Mouse (Mus musculus): ENCODE measurements around the gene Rangrf. TPM values are rescaled to one million over a fixed set of nuclear protein-coding genes. Genes with fewer than 3 reads are reported as not detected.
"Not testable (repeated sequence)": the region's sequence is repeated elsewhere in the genome, so short reads cannot be mapped to it uniquely, and the experiment has no call there.

Rangrf gene
- polyA plus RNA-seq, 1 experiment: 1,176 TPM

DNA sequence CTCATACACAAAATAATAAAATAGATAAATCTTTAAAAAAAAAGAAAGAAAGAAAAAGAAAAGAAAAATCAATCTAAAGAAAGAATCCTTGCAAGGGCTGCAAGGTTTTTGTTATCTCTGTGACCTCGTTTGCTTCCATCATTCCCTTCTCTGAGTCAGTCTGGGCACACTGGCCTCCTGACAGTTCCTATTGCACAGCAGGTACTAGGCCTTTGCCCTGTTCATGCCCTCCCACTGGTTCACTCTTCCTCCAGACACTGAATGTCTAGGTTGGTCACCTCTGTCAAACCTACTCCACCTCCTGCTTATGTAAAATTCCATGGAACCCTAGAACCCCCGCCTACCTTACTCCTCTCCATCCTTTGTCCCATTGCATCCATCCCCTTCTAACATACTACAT lies 29.7 kb downstream of the Rangrf start:
- no peak overlapping the region for H3K4me3 ChIP-seq (ENCODE audit: control insufficient read depth, low read depth, low read length)

DNA sequence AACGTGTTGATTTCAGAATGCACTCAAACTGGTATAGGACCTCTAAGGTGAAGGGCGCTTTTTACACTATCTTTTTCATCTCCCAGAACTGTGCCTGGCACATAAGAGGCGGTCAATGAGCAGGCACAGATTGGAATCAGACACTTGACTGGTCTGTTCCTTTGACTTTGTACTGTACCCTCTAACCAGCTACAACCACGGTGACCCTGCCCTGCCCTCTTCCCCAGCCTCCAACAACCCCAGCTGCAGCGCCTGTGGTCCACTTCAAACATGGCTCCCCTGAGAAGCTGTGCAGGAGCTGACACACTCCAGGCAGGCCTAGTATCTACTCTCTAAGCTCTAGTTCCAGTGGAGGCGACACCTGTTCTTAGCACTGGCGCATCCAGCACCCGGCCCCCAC lies 32.3 kb downstream of the Rangrf start:
- H3K4me3 ChIP-seq (ENCODE audit: control insufficient read depth, low read depth, low read length): peak overlapping the region; percentile 84
- H3K27me3 ChIP-seq (ENCODE audit: control insufficient read depth, insufficient read depth, low read length): no peaks in the 10 kb centered on the region
- H3K27ac ChIP-seq (ENCODE audit: control insufficient read depth, insufficient read depth, low read depth, low read length): no peak overlapping the region
- TF ChIP-seq CTCF (IDR thresholded peaks at IDR 0.05; ENCODE audit: control insufficient read depth, insufficient read depth, insufficient replicate concordance, low read depth, low read length) (no peak), POLR2A (IDR thresholded peaks at IDR 0.05; ENCODE audit: control insufficient read depth, low read depth, low read length) (no peak)
- H3K36me3 ChIP-seq (ENCODE audit: control insufficient read depth, insufficient read depth, low read length): no peaks in the 10 kb centered on the region
- H3K4me1 ChIP-seq (ENCODE audit: control insufficient read depth, insufficient read depth, low read length): peaks cover 18% of the 10 kb centered on the region

More for the DNA sequence above, 29.7 kb downstream of the Rangrf start:
- H3K27me3 ChIP-seq (ENCODE audit: control insufficient read depth, insufficient read depth, low read length): no peaks in the 10 kb centered on the region
- H3K36me3 ChIP-seq (ENCODE audit: control insufficient read depth, insufficient read depth, low read length): no peaks in the 10 kb centered on the region
- peaks cover 16% of the 10 kb centered on the region for H3K4me1 ChIP-seq (ENCODE audit: control insufficient read depth, insufficient read depth, low read length)
- TF ChIP-seq POLR2A (IDR thresholded peaks at IDR 0.05; ENCODE audit: control insufficient read depth, low read depth, low read length) (no peak), CTCF (IDR thresholded peaks at IDR 0.05; ENCODE audit: control insufficient read depth, insufficient read depth, insufficient replicate concordance, low read depth, low read length) (no peak)
- no peak overlapping the region for H3K27ac ChIP-seq (ENCODE audit: control insufficient read depth, insufficient read depth, low read depth, low read length)

DNA sequence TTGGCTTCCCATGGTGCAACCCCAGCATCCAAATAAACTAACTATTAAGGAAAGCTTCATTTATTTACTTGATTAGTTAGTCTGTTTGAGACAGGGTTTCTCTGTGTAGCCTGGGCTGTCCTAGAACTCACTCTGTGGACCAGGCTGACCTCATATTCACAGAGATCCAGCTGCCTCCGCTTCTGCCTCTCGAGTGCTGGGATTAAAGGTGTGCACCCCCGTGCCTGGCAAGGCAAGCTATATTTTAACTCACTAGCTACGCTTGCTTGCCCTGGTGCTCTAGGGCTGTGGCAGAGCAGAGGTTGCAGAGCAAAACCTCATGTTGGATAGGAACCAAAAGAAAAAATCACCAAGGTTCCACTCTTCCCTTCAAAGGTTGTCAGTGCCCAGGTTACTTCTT lies 34.5 kb downstream of the Rangrf start:
- Histone ChIP-seq H3K27ac (ENCODE audit: control insufficient read depth, insufficient read depth, low read depth, low read length) (no peak overlapping the region), H3K4me1 (ENCODE audit: control insufficient read depth, insufficient read depth, low read length) (peaks cover 14% of the 10 kb centered on the region), H3K27me3 (ENCODE audit: control insufficient read depth, insufficient read depth, low read length) (no peaks in the 10 kb centered on the region), H3K4me3 (ENCODE audit: control insufficient read depth, low read depth, low read length) (no peak overlapping the region), H3K36me3 (ENCODE audit: control insufficient read depth, insufficient read depth, low read length) (no peaks in the 10 kb centered on the region)
- TF ChIP-seq POLR2A (IDR thresholded peaks at IDR 0.05; ENCODE audit: control insufficient read depth, low read depth, low read length) (no peak), CTCF (IDR thresholded peaks at IDR 0.05; ENCODE audit: control insufficient read depth, insufficient read depth, insufficient replicate concordance, low read depth, low read length) (no peak)

DNA sequence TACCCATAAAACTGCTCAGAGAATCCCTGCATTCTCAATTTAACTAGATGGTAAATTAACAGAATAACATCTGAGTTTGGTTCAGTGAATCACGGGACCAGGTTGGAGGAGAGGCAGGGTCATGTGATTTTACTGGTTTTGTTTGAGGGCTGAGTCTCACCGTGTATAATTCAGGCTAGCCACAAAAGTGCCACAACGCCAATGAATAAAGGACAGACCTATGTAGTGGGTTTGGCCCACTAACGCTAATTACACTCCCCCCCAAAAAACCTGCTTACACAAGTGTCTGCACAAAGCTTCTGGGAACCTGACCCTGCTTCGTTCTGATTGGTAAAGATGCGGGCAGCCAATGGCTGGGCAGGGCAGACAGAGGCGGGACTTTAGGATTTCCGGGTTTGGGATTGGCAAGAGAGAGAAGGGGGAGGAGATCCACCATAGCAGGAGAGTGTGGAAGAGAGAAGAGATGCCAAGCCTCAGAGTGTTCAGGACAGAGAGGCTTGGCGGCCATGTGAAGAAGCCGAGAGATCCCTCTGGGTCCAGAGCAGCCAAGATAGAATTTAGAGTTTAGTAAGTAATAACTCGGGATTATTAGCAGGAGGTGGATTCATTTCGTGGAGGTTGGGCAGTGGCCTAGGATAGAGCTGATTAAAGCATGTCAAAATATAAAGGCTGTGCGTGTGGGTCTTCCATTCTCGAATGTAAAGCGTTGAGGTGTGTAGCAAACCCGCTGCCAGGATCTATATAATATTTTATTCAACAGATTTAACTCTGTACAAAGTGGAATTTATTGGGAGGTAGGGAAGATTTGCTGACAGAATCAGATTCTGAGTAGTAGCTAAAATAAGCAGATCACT lies 35.3 kb downstream of the Rangrf start:
- Histone ChIP-seq H3K27me3 (ENCODE audit: control insufficient read depth, insufficient read depth, low read length) (no peaks in the 10 kb centered on the region), H3K4me1 (ENCODE audit: control insufficient read depth, insufficient read depth, low read length) (peaks cover 14% of the 10 kb centered on the region), H3K4me3 (ENCODE audit: control insufficient read depth, low read depth, low read length) (peak overlapping the region; percentile 67), H3K36me3 (ENCODE audit: control insufficient read depth, insufficient read depth, low read length) (no peaks in the 10 kb centered on the region), H3K27ac (ENCODE audit: control insufficient read depth, insufficient read depth, low read depth, low read length) (0 out of 2 replicates have a peak overlapping the region, but pooled peaks have one; percentile 56)
- TF ChIP-seq POLR2A (IDR thresholded peaks at IDR 0.05; ENCODE audit: control insufficient read depth, low read depth, low read length): peak; percentile 54; the same call in 1 of the 2 replicates
- no peak for TF ChIP-seq CTCF (IDR thresholded peaks at IDR 0.05; ENCODE audit: control insufficient read depth, insufficient read depth, insufficient replicate concordance, low read depth, low read length)

DNA sequence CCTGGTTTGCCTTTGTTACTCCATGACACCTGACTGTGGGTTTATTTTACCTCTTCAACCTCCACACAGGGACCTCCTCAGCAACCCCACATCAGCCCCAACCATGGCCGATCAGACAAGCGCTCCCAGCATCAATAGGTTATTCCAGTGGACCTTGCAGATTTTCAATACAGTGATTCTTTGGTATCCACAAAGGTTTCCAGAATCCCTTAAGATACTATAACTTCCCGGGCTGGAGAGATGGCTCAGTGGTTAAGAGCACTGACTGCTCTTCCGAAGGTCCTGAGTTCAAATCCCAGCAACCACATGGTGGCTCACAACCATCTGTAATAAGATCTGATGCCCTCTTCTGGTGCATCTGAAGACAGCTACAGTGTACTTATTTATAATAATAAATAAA lies 38.0 kb downstream of the Rangrf start:
- not testable (repeated sequence) for H3K27ac ChIP-seq (ENCODE audit: control insufficient read depth, insufficient read depth, low read depth, low read length); H3K36me3 ChIP-seq (ENCODE audit: control insufficient read depth, insufficient read depth, low read length)

DNA sequence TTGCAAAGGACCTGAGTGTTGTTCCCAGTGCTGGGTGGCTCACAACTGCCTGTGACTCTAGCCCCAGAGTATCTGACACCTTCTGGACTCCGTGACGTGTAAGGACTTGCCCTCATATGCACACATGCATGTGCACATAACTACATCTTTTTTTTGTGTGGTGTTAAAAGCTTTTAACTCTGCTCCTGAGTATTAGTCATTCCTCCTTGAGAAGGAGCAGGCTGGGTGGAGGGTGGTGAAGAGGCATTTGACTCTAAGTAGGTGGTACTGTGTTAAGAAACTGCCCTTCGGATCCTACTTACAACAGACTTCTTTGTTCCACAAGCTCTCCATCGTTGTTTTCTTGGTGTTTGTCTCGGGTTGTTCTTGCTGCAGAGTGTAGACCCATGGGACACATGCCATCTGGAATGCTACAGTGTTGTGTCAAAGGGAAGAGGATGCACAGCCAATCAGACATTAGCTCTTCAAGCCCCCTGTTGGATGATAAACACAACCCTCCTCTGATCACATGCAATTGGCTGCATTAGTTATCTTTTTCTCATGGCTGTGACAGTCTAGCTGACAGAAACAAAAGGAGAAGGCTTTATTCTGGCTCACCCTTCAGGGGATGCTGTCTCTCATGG lies 41.0 kb downstream of the Rangrf start:
- H3K36me3 ChIP-seq (ENCODE audit: control insufficient read depth, insufficient read depth, low read length): no peaks in the 10 kb centered on the region
- H3K4me3 ChIP-seq (ENCODE audit: control insufficient read depth, low read depth, low read length): no peak overlapping the region
- TF ChIP-seq CTCF (IDR thresholded peaks at IDR 0.05; ENCODE audit: control insufficient read depth, insufficient read depth, insufficient replicate concordance, low read depth, low read length) (no peak), POLR2A (IDR thresholded peaks at IDR 0.05; ENCODE audit: control insufficient read depth, low read depth, low read length) (no peak)
- no peak overlapping the region for H3K27ac ChIP-seq (ENCODE audit: control insufficient read depth, insufficient read depth, low read depth, low read length)
- no peaks in the 10 kb centered on the region for H3K4me1 ChIP-seq (ENCODE audit: control insufficient read depth, insufficient read depth, low read length)
- H3K27me3 ChIP-seq (ENCODE audit: control insufficient read depth, insufficient read depth, low read length): no peaks in the 10 kb centered on the region

More for the DNA sequence above, 38.0 kb downstream of the Rangrf start:
- H3K4me1 ChIP-seq (ENCODE audit: control insufficient read depth, insufficient read depth, low read length); H3K4me3 ChIP-seq (ENCODE audit: control insufficient read depth, low read depth, low read length); H3K27me3 ChIP-seq (ENCODE audit: control insufficient read depth, insufficient read depth, low read length): not testable (repeated sequence)

DNA sequence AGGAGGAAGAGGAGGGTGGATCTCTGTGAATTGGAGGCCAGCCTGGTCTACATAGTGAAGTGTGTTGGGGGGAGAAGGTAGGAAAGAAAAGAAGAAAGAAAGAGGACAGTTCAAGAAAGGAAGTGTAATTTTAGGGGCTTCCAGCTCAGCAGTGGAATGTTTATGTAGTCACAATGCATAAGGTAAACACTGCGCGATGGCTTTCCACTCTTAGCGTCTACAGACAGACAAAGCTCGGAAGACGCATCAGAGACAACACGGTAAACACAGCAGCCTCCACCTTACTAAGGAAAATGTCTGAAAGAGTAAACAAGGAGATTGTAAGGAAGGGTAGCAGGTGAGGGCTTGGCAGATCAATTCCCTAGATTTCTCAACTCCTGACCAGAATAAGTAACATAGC lies 45.0 kb downstream of the Rangrf start:
- Histone ChIP-seq H3K27ac (ENCODE audit: control insufficient read depth, insufficient read depth, low read depth, low read length) (no peak overlapping the region), H3K27me3 (ENCODE audit: control insufficient read depth, insufficient read depth, low read length) (no peaks in the 10 kb centered on the region), H3K36me3 (ENCODE audit: control insufficient read depth, insufficient read depth, low read length) (peaks cover 4% of the 10 kb centered on the region), H3K4me1 (ENCODE audit: control insufficient read depth, insufficient read depth, low read length) (peaks cover 8% of the 10 kb centered on the region), H3K4me3 (ENCODE audit: control insufficient read depth, low read depth, low read length) (peak overlapping the region; percentile 27)
- TF ChIP-seq CTCF (IDR thresholded peaks at IDR 0.05; ENCODE audit: control insufficient read depth, insufficient read depth, insufficient replicate concordance, low read depth, low read length) (no peak), POLR2A (IDR thresholded peaks at IDR 0.05; ENCODE audit: control insufficient read depth, low read depth, low read length) (no peak)

Measured in testis, adult 2 months (tissue).